Mouse (Mus musculus) stomach, postnatal 0 days (tissue): ENCODE results near the gene Clrn2. TPM values are rescaled to one million over a fixed set of nuclear protein-coding genes. Genes with fewer than 3 reads are reported as not detected.

ENCODE experiments used
- ATAC-seq: fragments of 200-750 bp; cut with Nextera tagmentation; 2 replicates; pipeline ENCODE4 v1.8.0; 2017; ENCODE audit not compliant: low FRiP score, low TSS enrichment
- DNase-seq: peaks from one replicate; pipeline ENCODE4 v3.0.0-alpha.2; 2016; ENCODE audit warnings: low spot score
- H3K27ac ChIP-seq: fragments of 300-500 bp; sonication (generic); replicated peaks from 2 replicates; pipeline ENCODE4 v1.5.1; 2014; ENCODE audit warnings: mild to moderate bottlenecking, control low read depth
- H3K27me3 ChIP-seq: fragments of 300-500 bp; sonication (generic); 2 replicates; pipeline ENCODE4 v1.6.1; 2014; ENCODE audit warnings: low read length; ENCODE audit not compliant: control insufficient read depth, insufficient read depth
- H3K36me3 ChIP-seq: fragments of 300-500 bp; sonication (generic); 2 replicates; pipeline ENCODE4 v1.6.1; 2014; ENCODE audit warnings: low read length, mixed read lengths; ENCODE audit not compliant: control insufficient read depth, insufficient read depth
- H3K4me1 ChIP-seq: fragments of 300-500 bp; sonication (generic); replicated peaks from 2 replicates; pipeline ENCODE4 v1.6.1; 2014; ENCODE audit warnings: antibody characterized with exemption; ENCODE audit not compliant: control insufficient read depth, insufficient read depth
- H3K4me2 ChIP-seq: fragments of 300-500 bp; sonication (generic); replicated peaks from 2 replicates; pipeline ENCODE4 v1.6.1; 2014; ENCODE audit warnings: low read depth, mild to moderate bottlenecking, control low read depth, moderate library complexity
- H3K4me3 ChIP-seq: fragments of 300-500 bp; sonication (generic); 2 replicates; pipeline ENCODE4 v1.5.1; 2014; ENCODE audit warnings: low read depth, low read length, control low read depth
- H3K9ac ChIP-seq: fragments of 300-500 bp; sonication (generic); 2 replicates; pipeline ENCODE4 v1.6.1; 2014; ENCODE audit warnings: mild to moderate bottlenecking, low read length, control low read depth, mixed read lengths
- H3K9me3 ChIP-seq: fragments of 300-500 bp; sonication (generic); 2 replicates; pipeline ENCODE4 v1.6.1; 2016; ENCODE audit warnings: low read length; ENCODE audit not compliant: control insufficient read depth
- CTCF ChIP-seq: IDR thresholded peaks from 2 replicates; pipeline ENCODE4 v1.5.1; 2016; ENCODE audit warnings: antibody characterized with exemption, low read depth, mild to moderate bottlenecking, moderate library complexity
- EP300 ChIP-seq: optimal IDR thresholded peaks from 2 replicates; pipeline ENCODE3; 2016; ENCODE audit warnings: antibody characterized with exemption
- WGBS: fragments of 180-500 bp; shearing (Covaris S2); extraction: QIAGEN DNeasy Blood & Tissue Kit; methylation state at CpG from one replicate; pipeline ENCODE4 v1.1.7; 2014; 5-methylcytosine and 5-hydroxymethylcytosine counted together
- polyA plus RNA-seq: library from polyadenylated mRNA; unstranded; fragments of >200 nt; fragmentation: Nextera tagmentation; extraction: Ambion mirVana; gene quantifications from 2 replicates; pipeline ENCODE4 v1.2.1, GENCODE M21; 2015

Clrn2 gene
- polyA plus RNA-seq, 1 experiment from 2014 or later = not detected

GRCm38 (mm10) chr5:45493191-45494092 is 39.9 kb downstream of the Clrn2 start, which contains the start of gene Lap3:
Gene Lap3 (plus strand): TSS chr5:45493374.
- peak; percentile 98 for ATAC-seq
- peak within 1 kb of the TSS; percentile 74 for H3K4me2 ChIP-seq
- peaks cover 11% of the 10 kb centered on the region; the same call in 1 of the 2 replicates for H3K36me3 ChIP-seq
- H3K9ac ChIP-seq = peak within 1 kb of the TSS; percentile 70
- peak; percentile 56 for TF ChIP-seq CTCF
- TF ChIP-seq EP300 = no peak
- H3K4me3 ChIP-seq = peak within 1 kb of the TSS; percentile 75
- H3K27ac ChIP-seq = peak within 1 kb of the TSS; percentile 85
- no peaks in the 10 kb centered on the region; the same call in 1 of the 2 replicates for H3K4me1 ChIP-seq
- H3K27me3 ChIP-seq = no peaks in the 10 kb centered on the region
- H3K9me3 ChIP-seq = no peaks in the 10 kb centered on the region
- peak; percentile 100 for DNase-seq
- WGBS = under 1% methylated on average over 73 of the region's 78 CpGs

GRCm38 (mm10) chr5:45494093-45494755 is 40.7 kb downstream of the Clrn2 start:
- Histone ChIP-seq H3K9ac (peak overlapping the region; percentile 70), H3K27me3 (no peaks in the 10 kb centered on the region), H3K4me2 (peak overlapping the region; percentile 74), H3K9me3 (no peaks in the 10 kb centered on the region), H3K27ac (peak overlapping the region; percentile 85), H3K4me1 (no peaks in the 10 kb centered on the region; the same call in 1 of the 2 replicates), H3K36me3 (peaks cover 15% of the 10 kb centered on the region; the same call in 1 of the 2 replicates), H3K4me3 (peak overlapping the region; percentile 75)
- TF ChIP-seq CTCF = no peak
- TF ChIP-seq EP300 = no peak
- 48% methylated on average over 9 of the region's 9 CpGs for WGBS
- DNase-seq = no peak
- no peak for ATAC-seq

- TF ChIP-seq EP300 (no peak), CTCF (no peak)
- H3K9me3 ChIP-seq = no peaks in the 10 kb centered on the region
- H3K27me3 ChIP-seq = no peaks in the 10 kb centered on the region
- WGBS = 61% methylated on average over 3 of the region's 3 CpGs
- no peak overlapping the region for H3K9ac ChIP-seq
- H3K4me1 ChIP-seq = no peaks in the 10 kb centered on the region; the same call in 1 of the 2 replicates
- no peak overlapping the region for H3K27ac ChIP-seq
- no peak overlapping the region for H3K4me2 ChIP-seq
- peak; percentile 24 for DNase-seq
- H3K4me3 ChIP-seq = no peak overlapping the region
- H3K36me3 ChIP-seq = peaks cover 15% of the 10 kb centered on the region; the same call in 1 of the 2 replicates
- no peak for ATAC-seq
Observed at GRCm38 (mm10) chr5:45495429-45495975, 42.0 kb downstream of the Clrn2 start.

- peaks cover 15% of the 10 kb centered on the region; the same call in 1 of the 2 replicates for H3K36me3 ChIP-seq
- no peak overlapping the region for H3K4me2 ChIP-seq
- H3K9me3 ChIP-seq = no peaks in the 10 kb centered on the region
- no peak overlapping the region for H3K4me3 ChIP-seq
- ATAC-seq (no peak), DNase-seq (no peak)
- TF ChIP-seq EP300 (no peak), CTCF (no peak)
- no peak overlapping the region for H3K9ac ChIP-seq
- H3K27me3 ChIP-seq = no peaks in the 10 kb centered on the region
- H3K27ac ChIP-seq = no peak overlapping the region
- no peaks in the 10 kb centered on the region; the same call in 1 of the 2 replicates for H3K4me1 ChIP-seq
Observed at GRCm38 (mm10) chr5:45496042-45496441, 42.5 kb downstream of the Clrn2 start.

GRCm38 (mm10) chr5:45496479-45496878 is 42.9 kb downstream of the Clrn2 start:
- Histone ChIP-seq H3K27ac (no peak overlapping the region), H3K4me2 (no peak overlapping the region), H3K27me3 (no peaks in the 10 kb centered on the region), H3K36me3 (peaks cover 18% of the 10 kb centered on the region), H3K9me3 (no peaks in the 10 kb centered on the region), H3K4me1 (no peaks in the 10 kb centered on the region; the same call in 1 of the 2 replicates), H3K9ac (no peak overlapping the region), H3K4me3 (no peak overlapping the region)
- TF ChIP-seq EP300 (no peak), CTCF (no peak)
- no peak for DNase-seq
- no peak for ATAC-seq
- WGBS = 79% methylated on average over 4 of the region's 4 CpGs
